ENCODE assay signal across 8 mouse cellular contexts in the genomic region with DNA sequence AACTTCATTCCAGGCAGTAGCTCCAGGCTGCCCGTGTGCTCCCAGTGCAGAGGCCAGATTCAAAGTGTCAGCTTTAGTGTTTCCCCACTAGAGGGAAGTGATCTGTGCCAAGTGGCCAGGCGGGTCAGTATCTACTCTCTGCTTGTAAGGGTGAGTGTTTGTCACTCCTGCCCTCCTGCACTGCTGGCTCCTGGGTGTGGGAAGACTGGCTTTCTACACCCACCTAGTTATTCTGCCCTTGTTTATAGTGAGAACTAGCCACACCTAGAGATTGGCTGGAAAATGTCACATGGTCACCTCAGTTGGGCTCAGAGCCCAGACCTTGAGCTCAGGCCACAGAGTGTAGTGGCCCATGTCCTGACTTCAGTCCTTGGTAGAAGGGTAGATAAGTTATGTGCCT. TPM values are rescaled to one million over a fixed set of nuclear protein-coding genes. Genes with fewer than 3 reads are reported as not detected.
A peak's percentile ranks its signal among the peaks of the same experiment; 100 is the strongest.
DNase-seq lines count a peak whose midpoint lies in the region; ATAC-seq and TF ChIP-seq lines count a peak whose summit lies in the region.

No protein-coding gene starts in this region.

- 0 out of 2 replicates have a peak, but pooled peaks have one; percentile 3 for ATAC-seq in liver, embryonic 12.5 days
- ATAC-seq in liver, embryonic 11.5 days (replicated peaks; ENCODE audit: low FRiP score): no peak
- no peak for ATAC-seq in forebrain, embryonic 16.5 days

- H3K27me3 ChIP-seq in liver, embryonic 12.5 days (replicated peaks): no peaks in the 10 kb centered on the region
- no peaks in the 10 kb centered on the region for H3K27me3 ChIP-seq in liver, embryonic 11.5 days (replicated peaks; ENCODE audit: control insufficient read depth, insufficient read depth, low read length)
- no peaks in the 10 kb centered on the region for H3K27me3 ChIP-seq in forebrain, embryonic 16.5 days (replicated peaks; ENCODE audit: control insufficient read depth, insufficient read depth, low read length)

- H3K4me3 ChIP-seq in liver, embryonic 12.5 days: peak overlapping the region; percentile 84
- no peak overlapping the region for H3K4me3 ChIP-seq in liver, embryonic 11.5 days (ENCODE audit: low read depth, low read length)
- H3K4me3 ChIP-seq in forebrain, embryonic 16.5 days (replicated peaks; ENCODE audit: low read length): no peak overlapping the region

- H3K4me1 ChIP-seq in liver, embryonic 12.5 days: peaks cover 23% of the 10 kb centered on the region
- peaks cover 4% of the 10 kb centered on the region for H3K4me1 ChIP-seq in liver, embryonic 11.5 days (replicated peaks; ENCODE audit: control insufficient read depth, insufficient read depth, low read length)
- H3K4me1 ChIP-seq in forebrain, embryonic 16.5 days (replicated peaks; ENCODE audit: control insufficient read depth, insufficient read depth, low read length): peaks cover 22% of the 10 kb centered on the region

- 0 out of 2 replicates have a peak, but pooled peaks cover 7% of the 10 kb centered on the region for H3K9me3 ChIP-seq in liver, embryonic 12.5 days (replicated peaks)
- H3K9me3 ChIP-seq in liver, embryonic 11.5 days (ENCODE audit: control insufficient read depth, low read length): no peaks in the 10 kb centered on the region; the same call in 1 of the 2 replicates
- H3K9me3 ChIP-seq in forebrain, embryonic 16.5 days (ENCODE audit: control insufficient read depth, low read length): no peaks in the 10 kb centered on the region

- 0 out of 2 replicates have a peak overlapping the region, but pooled peaks have one; percentile 25 for H3K9ac ChIP-seq in liver, embryonic 12.5 days
- H3K9ac ChIP-seq in liver, embryonic 11.5 days (ENCODE audit: low read depth, low read length): no peak overlapping the region
- H3K9ac ChIP-seq in forebrain, embryonic 16.5 days (replicated peaks; ENCODE audit: low read depth, low read length): no peak overlapping the region

- DNase-seq in liver, embryonic 11.5 days (ENCODE audit: low spot score): no peak
- peak; percentile 28 for DNase-seq in brain, embryonic 14.5 days (ENCODE audit: low read depth)
- DNase-seq in heart, postnatal 4 days: peak; percentile 75
- DNase-seq in lung, postnatal 25 days (ENCODE audit: low spot score): peak; percentile 73
- no peak for DNase-seq in embryo, embryonic 10 days (ENCODE audit: low spot score)
- no peak for DNase-seq in right cerebral cortex, postnatal 4 days

- WGBS in liver, embryonic 12.5 days (ENCODE audit: insufficient replicate concordance): 76% methylated on average over 2 of the region's 2 CpGs
- 81% methylated on average over 2 of the region's 2 CpGs for WGBS in liver, embryonic 11.5 days
- WGBS in forebrain, embryonic 16.5 days: 73% methylated on average over 2 of the region's 2 CpGs

- peak overlapping the region; percentile 37; the same call in 1 of the 2 replicates for H3K27ac ChIP-seq in liver, embryonic 12.5 days
- H3K27ac ChIP-seq in liver, embryonic 11.5 days (ENCODE audit: low read depth, low read length): no peak overlapping the region
- H3K27ac ChIP-seq in forebrain, embryonic 16.5 days (ENCODE audit: low read length): no peak overlapping the region

- TF ChIP-seq CTCF in brain, embryonic 14.5 days (IDR thresholded peaks at IDR 0.05; ENCODE audit: borderline replicate concordance, extremely low read depth, insufficient read depth, insufficient read length): no peak

- peak overlapping the region; percentile 73 for H3K4me2 ChIP-seq in liver, embryonic 12.5 days
- no peak overlapping the region for H3K4me2 ChIP-seq in liver, embryonic 11.5 days
- no peak overlapping the region for H3K4me2 ChIP-seq in forebrain, embryonic 16.5 days (ENCODE audit: low read length)

- H3K36me3 ChIP-seq in liver, embryonic 12.5 days: peaks cover 61% of the 10 kb centered on the region
- peaks cover 5% of the 10 kb centered on the region; the same call in 1 of the 2 replicates for H3K36me3 ChIP-seq in liver, embryonic 11.5 days (ENCODE audit: control insufficient read depth, insufficient read depth, low read length)
- peaks cover 5% of the 10 kb centered on the region for H3K36me3 ChIP-seq in forebrain, embryonic 16.5 days (ENCODE audit: control insufficient read depth, insufficient read depth)

- no peak for TF ChIP-seq POLR2A in brain, embryonic 14.5 days (IDR thresholded peaks at IDR 0.05; ENCODE audit: borderline replicate concordance, extremely low read depth, insufficient read depth, insufficient read length, poor library complexity, severe bottlenecking)

RNA-seq across cellular contexts. Expression of a gene that starts 2.5 kb away (rescaled TPM):
- 36.0 and 36.4 TPM in 2 replicates for polyA plus RNA-seq in liver, embryonic 12.5 days (2016; fragmentation: Nextera tagmentation; extraction: Ambion mirVana)
- 33.9 and 34.4 TPM in 2 replicates for polyA plus RNA-seq in liver, embryonic 11.5 days (2014; fragmentation: Nextera tagmentation; extraction: Ambion mirVana)
- 45.2 and 49.2 TPM in 2 replicates for polyA plus RNA-seq in brain, embryonic 14.5 days (2012; rRNA removed)
- total RNA-seq in heart, postnatal 4 days (2021): 10 to 100 TPM; 43.4 to 48.0 TPM
- 43.2 and 52.6 TPM in 2 replicates for polyA plus RNA-seq in forebrain, embryonic 16.5 days (2015; fragmentation: Nextera tagmentation; extraction: Ambion mirVana)

RNA-seq across cellular contexts. Expression of a gene that starts 33.5 kb away (rescaled TPM):
- polyA plus RNA-seq in liver, embryonic 12.5 days (2016; fragmentation: Nextera tagmentation; extraction: Ambion mirVana): 44.1 and 46.4 TPM in 2 replicates
- 64.7 and 65.7 TPM in 2 replicates for polyA plus RNA-seq in liver, embryonic 11.5 days (2014; fragmentation: Nextera tagmentation; extraction: Ambion mirVana)
- 115 and 169 TPM in 2 replicates for polyA plus RNA-seq in brain, embryonic 14.5 days (2012; rRNA removed)
- 10 to 100 TPM; 44.9 to 49.2 TPM for total RNA-seq in heart, postnatal 4 days (2021)
- 107 and 109 TPM in 2 replicates for polyA plus RNA-seq in forebrain, embryonic 16.5 days (2015; fragmentation: Nextera tagmentation; extraction: Ambion mirVana)

RNA-seq across cellular contexts. Expression of a gene that starts 55.9 kb away (rescaled TPM):
- 1.4 and 1.5 TPM in 2 replicates for polyA plus RNA-seq in liver, embryonic 12.5 days (2016; fragmentation: Nextera tagmentation; extraction: Ambion mirVana)
- 4.7 and 5.2 TPM in 2 replicates for polyA plus RNA-seq in liver, embryonic 11.5 days (2014; fragmentation: Nextera tagmentation; extraction: Ambion mirVana)
- 149 and 165 TPM in 2 replicates for polyA plus RNA-seq in brain, embryonic 14.5 days (2012; rRNA removed)
- 1 to 10 TPM; 5.0 to 7.1 TPM for total RNA-seq in heart, postnatal 4 days (2021)
- 231 and 248 TPM in 2 replicates for polyA plus RNA-seq in forebrain, embryonic 16.5 days (2015; fragmentation: Nextera tagmentation; extraction: Ambion mirVana)

Comparison
In these comparisons a context has a peak if more than half of its experiments do, and no peak if none do; other contexts are left out.
1. DNase-seq: peak in brain, embryonic 14.5 days (single experiment), heart, postnatal 4 days (single experiment) and lung, postnatal 25 days (single experiment); none in liver, embryonic 11.5 days (single experiment), embryo, embryonic 10 days (single experiment) and right cerebral cortex, postnatal 4 days (single experiment).
2. RNA of a gene that starts 55.9 kb away (polyA plus RNA-seq): 231 to 248 TPM in forebrain, embryonic 16.5 days and 149 to 165 TPM in brain, embryonic 14.5 days; 4.7 to 5.2 TPM in liver, embryonic 11.5 days and 1.4 to 1.5 TPM in liver, embryonic 12.5 days; every median in the first group is over 10 times any median in the second.